Mouse (Mus musculus) G1E (cell line): ENCODE results near the gene Atp7b. TPM values are rescaled to one million over a fixed set of nuclear protein-coding genes. Genes with fewer than 3 reads are reported as not detected.

Source experiments
- ATAC-seq: 2 replicates; pipeline ENCODE4 v1.8.0; 2016; ENCODE audit warnings: mild to moderate bottlenecking; ENCODE audit not compliant: insufficient number of reproducible peaks, poor library complexity, low FRiP score, severe bottlenecking; ENCODE audit errors: extremely low read depth
- DNase-seq: peaks from one replicate; pipeline ENCODE4 v3.0.0; 2012; ENCODE audit warnings: low spot score
- H3K27me3 ChIP-seq: 2 replicates; pipeline ENCODE4 v1.6.1; 2012; ENCODE audit warnings: mild to moderate bottlenecking, low read length, inconsistent platforms; ENCODE audit not compliant: insufficient read depth
- H3K36me3 ChIP-seq: replicated peaks from 2 replicates; pipeline ENCODE3; 2012; ENCODE audit warnings: mild to moderate bottlenecking, inconsistent platforms
- H3K4me1 ChIP-seq: 2 replicates; pipeline ENCODE4 v1.6.1; 2012; ENCODE audit warnings: low read depth, low read length, inconsistent platforms, mixed read lengths; ENCODE audit not compliant: insufficient read depth
- H3K4me3 ChIP-seq: 2 replicates; pipeline ENCODE4 v1.5.1; 2012; ENCODE audit warnings: low read depth, mild to moderate bottlenecking, inconsistent platforms, low read length, moderate library complexity, mixed read lengths
- H3K9me3 ChIP-seq: replicated peaks from 2 replicates; pipeline ENCODE4 v1.6.1; 2012; ENCODE audit warnings: inconsistent platforms
- CTCF ChIP-seq: IDR thresholded peaks from 2 replicates; pipeline ENCODE4 v1.5.1; 2012; ENCODE audit warnings: low read depth, low read length, inconsistent platforms, mixed read lengths
- GATA1 ChIP-seq: IDR thresholded peaks from 2 replicates; pipeline ENCODE4 v1.6.1; 2012; ENCODE audit warnings: borderline replicate concordance, low read length, inconsistent platforms, mixed read lengths
- GATA2 ChIP-seq: IDR thresholded peaks from 2 replicates; pipeline ENCODE4 v1.6.1; 2012; ENCODE audit warnings: low read depth, low read length, inconsistent platforms, borderline replicate concordance
- POLR2AphosphoS5 ChIP-seq: IDR thresholded peaks from 2 replicates; pipeline ENCODE4 v1.6.1; 2012; ENCODE audit warnings: low read depth, low read length, inconsistent platforms; ENCODE audit not compliant: insufficient replicate concordance
- TAL1 ChIP-seq: conservative IDR thresholded peaks from 2 replicates; pipeline ENCODE4 v1.6.1; 2012; ENCODE audit warnings: low read depth, low read length, inconsistent platforms, mixed read lengths
- polyA plus RNA-seq: library from polyadenylated mRNA; stranded (reverse); fragments of >175 nt; gene quantifications from 2 replicates; pipeline ENCODE4 v1.2.3, GENCODE M21; 2012
- total RNA-seq, 2 experiments: library from RNA; stranded (forward) in 1 of 2; stranded (reverse) in 1 of 2; fragments of 200-1000 nt in 1 of 2; fragments of >200 nt in 1 of 2; fragmentation: Nextera tagmentation in 1 of 2; gene quantifications; 2 replicates each; pipeline ENCODE4 v1.2.3; 2014 to 2017

Atp7b gene
- total and polyA plus RNA-seq, 3 experiments: 6.1 to 18.9 (median 6.6) TPM

DNA sequence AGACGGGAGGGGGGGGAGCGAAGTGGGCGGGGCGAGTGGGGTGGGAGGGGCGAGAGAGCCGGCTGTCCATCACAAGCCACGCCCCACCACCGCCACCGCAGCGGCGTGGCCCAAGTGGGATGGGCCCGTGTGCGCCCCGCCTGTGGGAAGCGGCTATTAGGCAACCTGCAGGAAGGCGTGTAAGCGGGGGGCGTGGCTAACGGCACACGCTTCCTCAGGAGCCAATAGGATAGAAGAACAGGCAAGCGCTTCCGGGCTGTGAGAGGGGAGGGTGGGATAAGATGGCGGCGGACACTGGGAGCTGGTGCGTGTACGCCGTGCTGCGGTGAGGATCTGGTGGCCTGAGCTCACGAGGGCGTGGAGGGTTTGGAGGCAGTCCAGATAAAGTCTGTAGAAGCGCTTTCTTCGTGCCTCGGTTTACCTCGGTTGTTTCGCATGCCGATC is 363 bp upstream of the Atp7b start, which contains the start of gene Alg11:
TSS of gene Alg11 (plus strand) at position 276 of the 444 bp plus-strand sequence.
- ATAC-seq: peak; percentile 98
- peaks cover 46% of the 10 kb centered on the region for H3K36me3 ChIP-seq
- no peaks in the 10 kb centered on the region; the same call in 1 of the 2 replicates for H3K9me3 ChIP-seq
- no peak for TF ChIP-seq CTCF
- TF ChIP-seq GATA1: no peak
- TF ChIP-seq TAL1: no peak
- TF ChIP-seq GATA2: no peak
- TF ChIP-seq POLR2AphosphoS5: no peak
- peak within 1 kb of the TSS; percentile 93 for H3K4me3 ChIP-seq
- peaks cover 55% of the 10 kb centered on the region for H3K4me1 ChIP-seq
- DNase-seq: peak; percentile 85
- no peaks in the 10 kb centered on the region for H3K27me3 ChIP-seq

DNA sequence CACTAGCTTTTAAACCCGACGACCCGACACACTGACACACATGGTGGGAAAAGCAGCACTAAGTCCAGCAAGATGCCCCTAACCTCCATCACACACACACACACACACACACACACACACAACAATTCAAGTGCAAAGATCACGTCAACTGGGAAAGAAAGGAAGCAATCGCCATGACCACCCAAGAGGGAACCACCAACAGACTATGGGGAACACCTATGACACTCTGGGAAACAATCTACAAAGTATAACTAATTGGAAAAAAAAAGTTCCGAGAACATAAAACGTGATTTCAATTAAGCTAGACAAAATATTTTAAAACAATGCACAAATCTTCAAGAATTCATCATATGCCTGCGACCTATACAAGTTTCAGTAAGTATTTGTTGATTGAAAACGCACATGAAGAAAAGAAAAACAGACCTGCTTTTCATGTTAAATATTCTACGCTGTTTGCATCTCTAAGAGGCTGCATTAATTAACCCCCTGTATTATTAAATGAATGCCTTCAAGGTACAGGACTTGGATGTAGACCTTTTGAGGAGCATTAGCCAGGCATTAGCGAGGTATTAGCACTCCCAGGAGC is 859 bp downstream of the Atp7b start:
- DNase-seq (no peak), ATAC-seq (no peak)
- H3K27me3 ChIP-seq: no peaks in the 10 kb centered on the region
- H3K36me3 ChIP-seq: peaks cover 39% of the 10 kb centered on the region
- peak overlapping the region; percentile 93 for H3K4me3 ChIP-seq
- 0 out of 2 replicates have a peak, but pooled peaks cover 2% of the 10 kb centered on the region for H3K9me3 ChIP-seq
- TF ChIP-seq POLR2AphosphoS5: no peak
- TF ChIP-seq CTCF: no peak
- TF ChIP-seq TAL1: no peak
- no peak for TF ChIP-seq GATA1
- no peak for TF ChIP-seq GATA2
- H3K4me1 ChIP-seq: peaks cover 68% of the 10 kb centered on the region

DNA sequence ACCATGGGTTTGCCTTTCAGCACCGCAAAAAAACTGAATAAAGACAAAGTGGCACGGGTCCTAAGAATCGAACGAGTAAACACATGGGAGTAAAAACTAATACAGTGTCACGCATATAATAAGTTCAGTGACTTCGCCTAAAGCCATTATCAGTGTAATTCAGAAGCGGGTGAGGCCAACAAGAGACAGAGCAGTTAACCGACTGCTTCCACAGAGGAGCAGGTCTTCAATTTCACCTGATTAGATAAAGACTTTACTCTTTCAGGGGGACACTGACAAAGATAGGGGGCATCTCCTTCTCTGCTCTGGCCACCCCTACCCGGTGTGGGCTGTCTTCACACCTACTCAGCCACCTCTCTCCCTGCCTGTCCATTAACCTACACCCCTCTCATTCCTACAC is 1.7 kb downstream of the Atp7b start:
- peaks cover 73% of the 10 kb centered on the region for H3K4me1 ChIP-seq
- H3K27me3 ChIP-seq: no peaks in the 10 kb centered on the region
- peak overlapping the region; percentile 93 for H3K4me3 ChIP-seq
- no peak for ATAC-seq
- H3K9me3 ChIP-seq: 0 out of 2 replicates have a peak, but pooled peaks cover 2% of the 10 kb centered on the region
- H3K36me3 ChIP-seq: peaks cover 40% of the 10 kb centered on the region
- TF ChIP-seq CTCF (no peak), TAL1 (no peak), POLR2AphosphoS5 (no peak), GATA1 (no peak), GATA2 (no peak)
- no peak for DNase-seq

DNA sequence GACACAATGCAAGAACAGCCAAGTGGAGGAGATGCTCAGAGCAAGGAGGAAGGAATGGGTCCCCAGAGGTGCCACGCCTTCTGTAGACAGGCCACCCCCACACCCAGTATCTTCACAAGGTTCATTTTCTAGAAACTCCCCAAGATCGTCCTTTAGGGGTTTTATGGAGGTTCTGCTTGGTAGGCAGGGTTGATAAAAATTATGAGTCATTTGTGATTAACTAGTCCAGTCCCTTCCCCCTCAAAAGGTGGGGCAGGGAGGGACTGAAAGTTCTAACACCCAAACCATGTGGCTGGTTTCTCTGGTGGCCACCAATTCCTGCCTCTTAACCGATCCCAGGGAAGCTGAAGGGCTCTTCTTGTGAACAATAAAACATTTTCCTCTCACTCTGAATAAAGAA is 3.3 kb downstream of the Atp7b start:
- TF ChIP-seq TAL1: no peak
- TF ChIP-seq GATA2: no peak
- no peak for TF ChIP-seq CTCF
- no peak for TF ChIP-seq GATA1
- TF ChIP-seq POLR2AphosphoS5: no peak
- Histone ChIP-seq H3K27me3 (no peaks in the 10 kb centered on the region), H3K36me3 (peaks cover 38% of the 10 kb centered on the region), H3K9me3 (0 out of 2 replicates have a peak, but pooled peaks cover 2% of the 10 kb centered on the region), H3K4me1 (peaks cover 61% of the 10 kb centered on the region), H3K4me3 (peak overlapping the region; percentile 46; the same call in 1 of the 2 replicates)
- DNase-seq: no peak
- ATAC-seq: no peak

DNA sequence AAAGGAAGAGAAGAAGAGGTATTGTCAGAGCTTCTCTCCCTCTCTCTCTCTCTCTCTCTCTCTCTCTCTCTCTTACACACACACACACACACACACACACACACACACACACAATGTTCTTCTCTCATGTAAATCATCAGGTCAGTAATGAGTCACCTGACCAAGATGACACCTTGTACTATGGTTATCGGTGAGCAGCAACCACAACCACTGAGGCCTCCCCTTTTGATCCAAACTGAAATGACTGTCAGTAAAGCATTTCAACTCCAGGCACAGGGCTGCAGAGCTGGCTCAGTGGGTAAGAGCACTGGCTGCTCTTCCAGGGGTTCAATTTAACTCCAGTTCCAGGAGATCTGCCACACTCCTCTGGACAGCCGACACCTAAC is 4.6 kb downstream of the Atp7b start:
- Histone ChIP-seq H3K9me3 (0 out of 2 replicates have a peak, but pooled peaks cover 2% of the 10 kb centered on the region), H3K36me3 (peaks cover 45% of the 10 kb centered on the region), H3K4me1 (peaks cover 59% of the 10 kb centered on the region), H3K4me3 (no peak overlapping the region; the same call in 1 of the 2 replicates), H3K27me3 (no peaks in the 10 kb centered on the region)
- ATAC-seq (no peak), DNase-seq (no peak)
- TF ChIP-seq POLR2AphosphoS5: no peak
- no peak for TF ChIP-seq GATA2
- TF ChIP-seq CTCF: no peak
- no peak for TF ChIP-seq GATA1
- no peak for TF ChIP-seq TAL1

DNA sequence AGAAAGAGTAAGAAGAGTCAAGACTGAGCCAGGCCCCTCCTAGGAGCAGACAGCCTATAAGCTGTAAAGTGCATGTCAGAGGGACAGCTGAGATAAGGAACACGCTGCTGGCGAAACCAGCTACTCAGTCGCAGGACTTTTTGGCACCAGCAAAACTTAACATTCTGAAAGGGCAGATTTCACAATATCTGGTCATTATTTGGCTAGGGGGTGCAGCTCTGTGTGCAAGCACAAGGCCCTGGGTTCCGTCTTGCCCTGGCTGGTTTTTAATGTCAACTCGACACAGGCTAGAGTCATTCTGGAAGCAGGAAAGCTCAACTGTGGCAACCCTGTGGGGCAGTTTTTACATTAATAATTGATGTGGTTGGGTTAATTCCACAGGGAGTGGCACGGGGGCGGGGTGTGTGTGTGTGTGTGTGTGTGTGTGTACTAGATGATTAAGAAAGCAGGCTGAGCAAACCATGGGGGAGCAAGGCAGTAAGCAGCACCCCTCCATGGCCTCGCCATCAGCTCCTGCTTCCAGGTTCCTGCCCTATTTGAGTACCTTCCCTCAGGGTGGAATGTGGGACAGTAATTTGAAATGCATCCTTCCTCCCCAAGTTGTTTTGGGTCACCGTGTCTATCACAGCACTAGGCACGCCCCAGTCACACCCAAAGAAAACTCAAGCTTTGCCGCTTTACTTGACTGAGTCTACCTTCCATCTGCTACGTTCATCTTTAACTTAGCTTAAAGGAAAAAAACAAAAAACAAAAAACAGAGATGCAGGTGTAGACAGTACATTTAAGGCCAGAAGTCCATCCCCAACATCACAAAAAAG is 5.2 kb downstream of the Atp7b start:
- Histone ChIP-seq H3K27me3 (no peaks in the 10 kb centered on the region), H3K9me3 (0 out of 2 replicates have a peak, but pooled peaks cover 2% of the 10 kb centered on the region), H3K36me3 (peaks cover 51% of the 10 kb centered on the region), H3K4me1 (peaks cover 57% of the 10 kb centered on the region), H3K4me3 (peak overlapping the region; percentile 59; the same call in 1 of the 2 replicates)
- peak; percentile 40 for DNase-seq
- TF ChIP-seq TAL1 (no peak), CTCF (no peak), GATA2 (no peak), POLR2AphosphoS5 (no peak), GATA1 (no peak)
- ATAC-seq: peak; percentile 78
